Mouse (Mus musculus): ENCODE measurements around the gene Rora. TPM values are rescaled to one million over a fixed set of nuclear protein-coding genes. Genes with fewer than 3 reads are reported as not detected.
A peak's percentile ranks its signal among the peaks of the same experiment; 100 is the strongest.

Gene Rora
- polyA plus RNA-seq, 1 experiment: 15.5 TPM

DNA sequence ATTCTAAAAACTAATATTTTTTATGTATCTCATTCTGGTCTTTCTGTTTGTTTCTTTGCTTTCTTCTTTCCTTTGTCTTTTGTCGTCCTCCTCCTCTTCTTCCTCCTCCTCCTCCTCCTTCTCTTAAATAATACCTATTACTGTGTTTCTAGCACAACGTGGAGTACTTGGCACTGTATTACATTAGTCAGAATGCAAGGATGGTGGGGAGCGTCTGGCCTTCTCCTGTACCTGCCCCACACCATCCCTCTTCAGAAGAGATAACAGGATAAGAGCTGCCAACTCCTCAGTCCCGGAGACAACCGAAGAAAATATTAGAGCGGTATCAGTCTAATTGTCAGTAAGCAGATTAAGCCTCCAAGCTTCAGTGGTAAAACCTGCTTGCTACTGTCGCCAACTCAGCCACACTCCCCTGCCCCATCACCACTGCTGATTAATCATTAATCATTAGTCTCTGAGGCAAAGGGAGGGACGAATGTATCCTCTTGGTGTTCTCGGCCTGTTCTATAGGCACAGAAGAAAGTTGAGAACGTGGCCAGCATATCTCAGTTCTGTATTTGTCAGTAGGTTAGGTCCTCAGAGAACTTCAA is 521.0 kb downstream of the Rora start:
- no peak for DNase-seq (ENCODE audit: extremely low spot score in 1 of 2, low spot score in 1 of 2)

DNA sequence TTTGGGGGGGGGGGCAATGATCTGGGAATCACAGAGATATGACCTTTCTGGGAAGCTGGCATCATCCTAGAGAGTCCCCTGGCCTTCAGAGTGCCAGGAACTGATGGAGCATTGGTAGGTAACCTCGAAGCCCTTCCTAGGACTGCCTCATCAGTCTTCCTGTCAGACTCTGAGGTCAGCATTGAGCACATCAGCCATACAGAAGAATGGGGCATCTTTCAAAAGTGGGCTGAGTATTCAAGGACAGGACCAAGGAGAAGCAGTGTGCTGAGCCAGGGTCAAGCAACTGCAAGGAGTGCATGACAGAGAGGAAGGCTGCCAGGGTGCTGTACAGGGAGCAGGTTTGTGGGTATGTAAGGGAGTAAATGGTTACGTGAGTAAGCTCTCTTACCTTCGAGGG is 523.4 kb downstream of the Rora start:
- DNase-seq (ENCODE audit: extremely low spot score in 1 of 2, low spot score in 1 of 2): no peak

DNA sequence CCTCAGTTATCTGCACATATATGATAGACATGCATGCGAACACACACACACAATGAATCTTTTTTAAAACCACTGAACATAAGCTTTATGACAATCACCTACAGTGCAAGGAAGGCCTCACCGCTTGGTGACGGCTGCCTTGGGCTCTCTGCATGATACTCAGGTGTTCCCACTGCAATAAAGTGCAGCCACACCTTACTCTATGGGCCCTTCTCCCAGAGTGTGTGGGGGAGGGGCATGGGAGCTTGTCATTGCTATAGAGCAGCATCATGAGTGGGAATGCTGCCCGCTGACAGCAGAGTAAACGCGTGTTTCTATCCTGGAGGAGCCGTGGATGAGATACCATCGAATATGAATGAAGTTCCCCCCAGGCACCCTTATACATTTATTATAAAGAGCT is 525.6 kb downstream of the Rora start:
- DNase-seq (ENCODE audit: extremely low spot score in 1 of 2, low spot score in 1 of 2): no peak

DNA sequence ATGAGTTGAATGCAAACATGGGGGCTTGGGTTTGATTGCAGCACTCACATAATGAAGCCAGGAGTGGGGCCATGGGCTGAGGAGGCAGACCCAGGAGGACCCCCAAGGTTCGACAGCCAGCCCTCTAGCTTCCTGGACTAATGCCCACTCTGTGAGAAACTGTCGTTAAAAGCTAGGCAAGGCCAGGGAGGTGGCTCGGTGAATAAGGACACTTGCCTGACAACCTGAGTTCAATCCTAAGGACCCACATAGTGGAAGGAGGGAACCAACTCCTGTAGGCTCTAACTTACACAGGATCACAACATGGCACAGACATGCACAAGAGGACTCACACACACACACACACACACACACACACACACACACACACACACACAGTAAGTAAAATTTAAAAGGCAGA is 527.4 kb downstream of the Rora start:
- DNase-seq (ENCODE audit: extremely low spot score in 1 of 2, low spot score in 1 of 2): no peak

GRCm38 (mm10) chr9:69181411-69181810 is 527.8 kb downstream of the Rora start:
- DNase-seq (ENCODE audit: extremely low spot score in 1 of 2, low spot score in 1 of 2): no peak

DNA sequence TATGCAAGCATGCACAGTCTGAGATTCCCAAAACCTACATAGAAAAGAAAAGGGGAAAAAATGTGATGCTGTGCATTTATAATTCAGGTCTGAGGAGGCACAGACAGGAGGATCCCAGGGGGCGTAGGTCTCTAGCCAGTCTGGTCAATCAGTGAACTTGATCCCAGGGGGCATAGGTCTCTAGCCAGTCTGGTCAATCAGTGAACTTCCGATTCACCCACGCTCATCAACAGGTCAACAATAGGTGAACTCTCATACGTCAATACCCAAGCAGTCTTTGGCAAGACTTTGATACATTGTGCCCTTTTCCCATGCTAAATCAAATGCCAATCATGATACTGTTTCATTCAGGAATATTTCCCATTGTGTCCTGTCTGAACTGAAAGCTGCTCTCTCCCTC is 530.3 kb downstream of the Rora start:
- no peak for DNase-seq (ENCODE audit: extremely low spot score in 1 of 2, low spot score in 1 of 2)

DNA sequence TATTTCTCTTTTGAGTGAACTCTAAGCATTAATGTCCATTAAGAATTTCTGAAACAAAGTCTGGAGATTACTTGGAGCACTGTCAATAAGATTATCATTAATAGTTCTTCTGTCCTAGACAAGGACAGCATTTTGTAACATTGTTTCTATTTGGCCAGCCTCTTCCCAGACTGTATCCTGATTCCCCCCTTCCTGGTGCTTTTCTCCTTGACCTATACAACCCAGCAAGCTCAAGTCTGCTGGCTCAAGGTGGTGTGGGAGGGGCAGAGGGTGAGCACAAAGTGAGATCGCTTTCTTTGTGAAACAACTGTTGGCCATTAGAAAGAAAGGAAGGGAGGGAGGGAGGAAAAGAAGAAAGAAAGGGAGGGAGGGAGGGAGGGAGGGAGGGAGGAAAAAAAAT is 537.1 kb downstream of the Rora start:
- DNase-seq (ENCODE audit: extremely low spot score in 1 of 2, low spot score in 1 of 2): no peak

DNA sequence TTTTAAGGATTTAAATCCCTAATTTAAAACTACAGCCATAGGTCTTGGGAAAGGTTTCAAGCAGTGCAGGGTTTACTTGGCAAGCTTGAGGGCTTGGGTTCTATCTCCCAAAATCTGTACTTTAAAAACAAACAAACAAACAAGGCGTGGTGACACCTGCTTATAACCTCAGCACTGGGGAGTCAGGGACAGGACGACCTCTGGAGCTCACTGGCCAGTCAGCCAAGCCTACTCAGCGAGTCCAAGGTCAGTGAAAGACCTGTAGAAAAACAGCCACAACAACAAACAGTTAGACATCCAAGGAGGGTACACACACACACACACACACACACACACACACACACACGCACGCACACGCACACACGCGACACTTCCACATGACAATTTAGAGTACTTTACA is 538.9 kb downstream of the Rora start:
- DNase-seq (ENCODE audit: extremely low spot score in 1 of 2, low spot score in 1 of 2): no peak

GRCm38 (mm10) chr9:69194638-69195605 is 541.3 kb downstream of the Rora start:
- no peak for DNase-seq (ENCODE audit: extremely low spot score in 1 of 2, low spot score in 1 of 2)

DNA sequence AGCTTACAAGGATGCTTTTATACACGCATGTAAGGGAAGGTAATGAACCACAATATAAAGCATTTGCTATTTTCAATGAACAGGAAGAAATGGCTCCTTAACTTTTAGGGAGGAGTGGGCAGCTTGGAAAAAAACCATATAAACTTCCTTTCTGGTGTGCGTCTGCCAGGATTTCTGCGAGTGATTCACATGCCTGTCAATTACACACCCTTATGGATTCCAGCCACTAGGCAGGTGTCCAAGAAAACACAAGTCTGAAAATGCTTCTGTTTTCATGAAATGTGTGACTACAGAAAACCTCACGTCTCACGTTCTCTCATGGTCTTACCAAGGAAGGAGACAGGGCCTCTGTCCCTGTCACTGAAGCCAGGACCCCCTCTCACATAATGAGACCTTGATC is 560.2 kb downstream of the Rora start:
- DNase-seq (ENCODE audit: extremely low spot score in 1 of 2, low spot score in 1 of 2): peak in 1 of 2 experiments; percentile 74

DNA sequence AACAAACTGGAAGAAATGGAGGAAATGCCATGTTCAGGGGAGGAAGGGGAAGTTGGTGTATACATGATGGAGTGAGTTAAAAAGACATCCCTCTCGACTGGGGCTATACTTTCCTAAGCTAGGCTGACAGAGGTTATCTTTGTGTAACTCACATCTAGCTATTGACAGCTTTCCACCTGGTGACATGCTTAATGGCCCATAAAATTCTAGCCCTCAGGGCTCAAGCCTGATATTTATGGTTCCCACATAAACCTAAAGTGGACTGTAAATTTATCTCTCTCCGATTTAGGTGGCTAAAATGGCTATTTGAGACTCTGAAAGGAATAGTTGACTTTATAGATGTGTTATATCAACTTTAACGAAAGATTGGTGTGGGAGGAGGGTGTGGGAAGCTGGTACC is 571.3 kb downstream of the Rora start:
- DNase-seq (ENCODE audit: extremely low spot score in 1 of 2, low spot score in 1 of 2): no peak

- DNase-seq (ENCODE audit: extremely low spot score in 1 of 2, low spot score in 1 of 2): no peak
Measured at GRCm38 (mm10) chr9:69226424-69226823, 572.8 kb downstream of the Rora start.

DNA sequence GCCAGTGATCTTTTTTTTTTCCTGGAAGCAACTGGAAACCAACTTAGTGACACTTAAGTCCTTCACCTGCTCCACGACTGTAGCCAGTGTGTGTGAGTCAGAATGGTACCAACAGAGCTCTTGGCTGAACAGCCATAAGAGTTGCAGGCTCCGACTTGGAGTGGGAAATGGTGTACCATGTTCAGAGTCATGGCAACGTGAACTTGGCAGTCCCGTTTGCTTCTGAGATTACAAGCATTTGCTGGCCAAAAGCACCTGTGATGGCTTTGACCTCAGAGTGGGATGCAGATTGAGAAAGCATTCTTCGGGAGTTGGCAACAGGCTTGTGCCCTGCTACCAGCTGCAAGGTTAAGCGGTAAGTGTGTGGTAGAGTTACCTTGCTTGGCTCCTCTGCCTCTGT is 574.2 kb downstream of the Rora start:
- no peak for DNase-seq (ENCODE audit: extremely low spot score in 1 of 2, low spot score in 1 of 2)

DNA sequence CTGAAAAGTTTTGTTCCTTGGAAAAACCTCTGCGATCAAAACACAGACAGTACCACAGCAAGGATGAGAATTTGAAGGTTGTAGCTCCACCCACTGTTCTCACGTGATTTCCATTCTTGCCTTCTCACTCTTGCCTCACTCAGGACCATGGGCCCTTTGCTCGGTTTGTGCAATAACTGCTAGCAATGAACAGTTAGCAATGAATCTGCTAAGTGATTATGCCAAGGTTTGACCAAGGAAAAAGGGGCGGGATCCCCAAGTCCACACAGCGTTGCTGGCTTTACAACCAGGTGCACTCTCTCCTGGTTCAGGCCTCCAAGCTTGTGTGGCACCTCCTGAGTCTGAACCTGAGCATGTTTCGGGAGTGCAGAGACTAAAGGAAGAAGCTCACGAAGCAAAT is 576.3 kb downstream of the Rora start:
- no peak for DNase-seq (ENCODE audit: extremely low spot score in 1 of 2, low spot score in 1 of 2)

DNA sequence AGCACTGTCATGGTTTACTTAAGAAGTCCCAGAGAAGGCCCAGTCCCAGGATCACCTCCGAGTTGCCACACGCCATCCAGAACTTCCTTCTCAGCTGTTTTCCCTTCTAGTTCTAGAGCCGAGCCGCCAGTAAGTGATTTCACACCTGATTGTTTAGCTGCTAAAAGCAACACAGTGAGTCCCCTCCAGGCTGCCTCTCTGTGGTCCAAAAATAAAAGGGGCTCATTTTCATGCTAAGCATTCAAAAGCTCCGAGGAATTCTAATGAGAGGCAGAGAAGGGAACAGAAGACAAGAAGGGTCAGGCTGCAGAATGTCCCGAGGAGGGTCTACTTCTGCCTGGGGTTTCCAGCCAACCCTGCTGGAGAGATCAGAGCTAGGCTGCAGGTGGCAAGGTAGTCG is 580.9 kb downstream of the Rora start:
- DNase-seq (ENCODE audit: extremely low spot score in 1 of 2, low spot score in 1 of 2): no peak

DNA sequence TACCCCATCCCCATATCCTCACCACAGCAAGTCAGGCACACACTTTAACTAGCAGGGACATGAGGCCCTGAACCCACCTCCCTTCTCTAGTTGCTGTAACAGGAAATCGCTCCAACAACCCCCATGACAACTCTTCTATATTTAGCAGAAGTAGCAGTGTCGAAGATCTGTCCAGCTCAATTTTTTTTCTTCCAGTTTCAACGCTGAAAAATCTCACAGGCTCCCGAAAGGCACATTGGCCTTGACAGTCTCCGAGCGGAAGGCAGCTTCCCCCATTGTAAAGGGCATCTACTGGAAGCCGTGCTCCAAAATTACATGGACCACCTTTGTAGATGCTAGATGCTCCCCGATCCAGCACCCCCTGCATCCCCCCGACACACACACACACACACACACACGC is 583.7 kb downstream of the Rora start:
- no peak for DNase-seq (ENCODE audit: extremely low spot score in 1 of 2, low spot score in 1 of 2)

DNA sequence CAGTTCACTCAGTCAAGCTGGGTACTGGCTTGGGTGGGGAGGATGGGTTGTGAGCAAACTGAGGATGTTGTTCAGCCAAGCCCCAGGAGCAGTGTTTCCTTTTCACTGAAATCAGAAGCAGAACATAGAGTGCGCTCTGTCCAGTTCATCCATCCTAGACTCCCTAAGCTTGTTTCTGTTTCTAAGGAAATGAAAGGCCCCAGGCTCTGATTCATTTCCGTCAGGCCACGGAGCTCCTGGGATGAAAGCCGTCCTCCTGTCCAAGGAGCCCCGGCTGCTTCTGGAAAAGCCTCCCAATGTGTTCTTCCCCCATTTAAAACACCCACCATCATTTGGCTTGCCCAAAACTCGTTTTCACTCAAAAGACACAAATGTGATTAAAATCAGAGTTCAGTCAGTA is 589.0 kb downstream of the Rora start:
- no peak for DNase-seq (ENCODE audit: extremely low spot score in 1 of 2, low spot score in 1 of 2)

GRCm38 (mm10) chr9:69243626-69244025 is 590.0 kb downstream of the Rora start:
- DNase-seq (ENCODE audit: extremely low spot score in 1 of 2, low spot score in 1 of 2): no peak

DNA sequence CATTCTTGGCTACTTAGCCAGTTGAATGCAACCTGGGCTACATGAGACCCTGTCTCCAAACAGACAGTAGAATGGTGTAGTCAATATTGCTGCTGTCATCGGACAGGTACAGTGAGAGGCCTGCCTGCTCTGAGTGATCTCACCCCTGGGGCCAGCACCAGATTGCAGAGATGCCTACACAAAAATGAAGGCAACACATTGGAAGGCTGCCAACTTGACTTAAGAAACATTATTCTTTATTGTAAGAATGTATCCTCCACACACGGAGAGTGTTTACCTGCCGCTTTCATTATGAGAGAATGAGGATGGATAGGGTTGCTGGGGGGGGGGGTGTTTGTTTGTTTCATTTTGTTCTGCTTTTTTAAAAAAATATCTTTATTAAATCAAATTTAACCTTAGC is 592.6 kb downstream of the Rora start:
- no peak for DNase-seq (ENCODE audit: extremely low spot score in 1 of 2, low spot score in 1 of 2)

DNA sequence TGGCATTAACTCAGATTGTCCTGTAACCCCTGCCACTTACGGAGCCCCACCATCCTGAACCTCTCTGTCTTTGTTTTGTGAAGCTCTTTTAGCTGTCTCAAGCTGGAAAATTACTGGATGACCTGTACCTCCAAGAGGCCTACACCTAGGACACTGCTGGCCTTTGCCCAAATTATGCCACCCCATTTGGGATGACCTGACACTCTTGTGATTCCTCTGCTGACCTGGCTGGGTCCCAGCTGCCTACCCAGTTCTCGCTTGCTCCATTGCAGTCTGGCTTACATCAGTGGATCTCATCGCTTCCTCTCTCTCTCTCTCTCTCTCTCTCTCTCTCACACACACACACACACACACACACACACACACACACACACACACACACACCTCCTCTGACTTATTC is 596.0 kb downstream of the Rora start:
- DNase-seq (ENCODE audit: extremely low spot score in 1 of 2, low spot score in 1 of 2): no peak

GRCm38 (mm10) chr9:69250326-69250725 is 596.7 kb downstream of the Rora start:
- DNase-seq (ENCODE audit: extremely low spot score in 1 of 2, low spot score in 1 of 2): no peak

- no peak for DNase-seq (ENCODE audit: extremely low spot score in 1 of 2, low spot score in 1 of 2)
Measured at GRCm38 (mm10) chr9:69258506-69258905, 604.9 kb downstream of the Rora start.
